Mouse (Mus musculus) neural tube, embryonic 13.5 days (tissue): Measurements from ENCODE around the gene Stag2. TPM values are rescaled to one million over a fixed set of nuclear protein-coding genes. Genes with fewer than 3 reads are reported as not detected.

ENCODE experiments used
- ATAC-seq: fragments of 200-750 bp; cut with Nextera tagmentation; 2 replicates; pipeline ENCODE4 v1.8.0; 2017; ENCODE audit warnings: low read depth, mild to moderate bottlenecking, moderate TSS enrichment, moderate library complexity
- H3K27ac ChIP-seq: fragments of 300-500 bp; sonication (generic); replicated peaks from 2 replicates; pipeline ENCODE4 v1.5.1; 2015; ENCODE audit warnings: moderate library complexity, mild to moderate bottlenecking, inconsistent platforms
- H3K27me3 ChIP-seq: fragments of 300-500 bp; sonication (generic); 2 replicates; pipeline ENCODE4 v1.6.1; 2015; ENCODE audit warnings: mild to moderate bottlenecking, inconsistent platforms
- H3K36me3 ChIP-seq: fragments of 300-500 bp; sonication (generic); 2 replicates; pipeline ENCODE4 v1.6.1; 2015; ENCODE audit warnings: mild to moderate bottlenecking, inconsistent platforms
- H3K4me1 ChIP-seq: fragments of 300-500 bp; sonication (generic); replicated peaks from 2 replicates; pipeline ENCODE4 v1.6.1; 2015; ENCODE audit warnings: inconsistent platforms
- H3K4me2 ChIP-seq: fragments of 300-500 bp; sonication (generic); 2 replicates; pipeline ENCODE4 v1.6.1; 2015; ENCODE audit warnings: inconsistent platforms, mild to moderate bottlenecking, moderate library complexity
- H3K4me3 ChIP-seq: fragments of 300-500 bp; sonication (generic); 2 replicates; pipeline ENCODE4 v1.5.1; 2015; ENCODE audit warnings: mild to moderate bottlenecking, inconsistent platforms
- H3K9ac ChIP-seq: fragments of 300-500 bp; sonication (generic); 2 replicates; pipeline ENCODE4 v1.6.1; 2015; ENCODE audit warnings: moderate library complexity, mild to moderate bottlenecking, inconsistent platforms
- H3K9me3 ChIP-seq: fragments of 300-500 bp; sonication (generic); 2 replicates; pipeline ENCODE4 v1.6.1; 2016; ENCODE audit warnings: inconsistent platforms
- WGBS: fragments of 180-500 bp; shearing (Covaris S2); methylation state at CpG from one replicate; pipeline ENCODE4 v1.1.7; 2015; 5-methylcytosine and 5-hydroxymethylcytosine counted together
- polyA plus RNA-seq: library from polyadenylated mRNA; unstranded; fragments of >200 nt; fragmentation: Nextera tagmentation; extraction: Ambion mirVana; gene quantifications from 2 replicates; pipeline ENCODE4 v1.2.1, GENCODE M21; 2015

Gene Stag2
- polyA plus RNA-seq, 1 experiment from 2014 or later, result 20.5 TPM

- Histone ChIP-seq H3K36me3 (no peaks in the 10 kb centered on the region), H3K27me3 (no peaks in the 10 kb centered on the region), H3K4me2 (no peak overlapping the region), H3K4me1 (no peaks in the 10 kb centered on the region), H3K9me3 (no peaks in the 10 kb centered on the region), H3K27ac (no peak overlapping the region), H3K4me3 (no peak overlapping the region), H3K9ac (no peak overlapping the region)
- no peak for ATAC-seq
- 82% methylated on average over 3 of the region's 3 CpGs for WGBS
Observed at GRCm38 (mm10) chrX:42290215-42290614, 141.1 kb downstream of the Stag2 start.

- Histone ChIP-seq H3K4me1 (peaks cover 4% of the 10 kb centered on the region; the same call in 1 of the 2 replicates), H3K27ac (no peak overlapping the region), H3K36me3 (no peaks in the 10 kb centered on the region), H3K9ac (no peak overlapping the region), H3K4me3 (no peak overlapping the region), H3K9me3 (no peaks in the 10 kb centered on the region), H3K27me3 (no peaks in the 10 kb centered on the region), H3K4me2 (no peak overlapping the region)
- no peak for ATAC-seq
- WGBS, result 82% methylated on average over 3 of the region's 3 CpGs
Observed at GRCm38 (mm10) chrX:42315231-42315630, 166.1 kb downstream of the Stag2 start.

GRCm38 (mm10) chrX:42320424-42320823 is 171.3 kb downstream of the Stag2 start:
- Histone ChIP-seq H3K27me3 (no peaks in the 10 kb centered on the region), H3K4me2 (no peak overlapping the region), H3K9me3 (no peaks in the 10 kb centered on the region), H3K36me3 (no peaks in the 10 kb centered on the region), H3K27ac (no peak overlapping the region), H3K9ac (no peak overlapping the region), H3K4me3 (no peak overlapping the region), H3K4me1 (peaks cover 8% of the 10 kb centered on the region; the same call in 1 of the 2 replicates)
- WGBS, result 35% methylated on average over 5 of the region's 5 CpGs
- no peak for ATAC-seq

- 28% methylated on average over 9 of the region's 9 CpGs for WGBS
Observed at GRCm38 (mm10) chrX:42321200-42321773, 172.2 kb downstream of the Stag2 start.

GRCm38 (mm10) chrX:42324848-42325247 is 175.7 kb downstream of the Stag2 start:
- Histone ChIP-seq H3K4me3 (no peak overlapping the region), H3K36me3 (no peaks in the 10 kb centered on the region), H3K4me1 (peaks cover 8% of the 10 kb centered on the region; the same call in 1 of the 2 replicates), H3K27ac (no peak overlapping the region), H3K27me3 (no peaks in the 10 kb centered on the region), H3K9ac (no peak overlapping the region), H3K9me3 (no peaks in the 10 kb centered on the region), H3K4me2 (no peak overlapping the region)
- ATAC-seq, result no peak
- 38% methylated on average over 3 of the region's 3 CpGs for WGBS

More at GRCm38 (mm10) chrX:42321200-42321773, 172.2 kb downstream of the Stag2 start:
- Histone ChIP-seq H3K4me1 (peaks cover 8% of the 10 kb centered on the region; the same call in 1 of the 2 replicates), H3K27me3 (no peaks in the 10 kb centered on the region), H3K4me2 (no peak overlapping the region), H3K27ac (no peak overlapping the region), H3K36me3 (no peaks in the 10 kb centered on the region), H3K4me3 (no peak overlapping the region), H3K9ac (no peak overlapping the region), H3K9me3 (no peaks in the 10 kb centered on the region)
- ATAC-seq, result no peak

Other genes with a start within 250 kb of the Stag2 start
- gene Thoc2, start 228.6 kb upstream of the Stag2 start, polyA plus RNA-seq, result 84.2 and 91.4 TPM in 2 replicates
- 10.0 and 10.7 TPM in 2 replicates for gene Xiap, start 89.6 kb upstream of the Stag2 start, polyA plus RNA-seq